Mouse (Mus musculus) liver, embryonic 14.5 days (tissue): ENCODE results near the gene Sco2. TPM values are rescaled to one million over a fixed set of nuclear protein-coding genes. Genes with fewer than 3 reads are reported as not detected.

Source experiments
- ATAC-seq: fragments of 200-750 bp; cut with Nextera tagmentation; 2 replicates; pipeline ENCODE4 v1.8.0; 2017; ENCODE audit warnings: moderate number of reproducible peaks, mild to moderate bottlenecking, moderate library complexity; ENCODE audit not compliant: insufficient read depth
- DNase-seq, 3 experiments: peaks; one replicate each; pipeline ENCODE4 v3.0.0-alpha.2; 2012 to 2013; ENCODE audit warnings: low read depth in 3 of 3, low spot score in 3 of 3
- H3K27ac ChIP-seq: fragments of 300-500 bp; sonication (generic); 2 replicates; pipeline ENCODE4 v1.5.1; 2014; ENCODE audit warnings: moderate library complexity, mild to moderate bottlenecking, control low read depth, inconsistent platforms
- H3K27me3 ChIP-seq: fragments of 300-500 bp; sonication (generic); 2 replicates; pipeline ENCODE4 v1.6.1; 2014; ENCODE audit warnings: mild to moderate bottlenecking, low read length, moderate library complexity; ENCODE audit not compliant: control insufficient read depth, insufficient read depth
- H3K36me3 ChIP-seq: fragments of 300-500 bp; sonication (generic); replicated peaks from 2 replicates; pipeline ENCODE4 v1.6.1; 2014; ENCODE audit warnings: low read depth; ENCODE audit not compliant: control insufficient read depth, insufficient read depth
- H3K4me1 ChIP-seq, 2 experiments: fragments of 200-500 bp in 1 of 2; fragments of 300-500 bp in 1 of 2; sonication (generic) in 1 of 2; replicated peaks; 2 replicates each; pipeline ENCODE4 v1.6.1; 2012 to 2014; ENCODE audit warnings: antibody characterized with exemption in 1 of 2, inconsistent platforms in 1 of 2, low read length in 1 of 2; ENCODE audit not compliant: control insufficient read depth in 2 of 2, insufficient read depth in 2 of 2
- H3K4me2 ChIP-seq: fragments of 300-500 bp; sonication (generic); 2 replicates; pipeline ENCODE4 v1.6.1; 2014; ENCODE audit warnings: low read depth, mild to moderate bottlenecking, control low read depth, moderate library complexity
- H3K4me3 ChIP-seq, 2 experiments: fragments of 200-500 bp in 1 of 2; fragments of 300-500 bp in 1 of 2; sonication (generic) in 1 of 2; 2 replicates each; pipeline ENCODE4 v1.5.1; 2012 to 2014; ENCODE audit warnings: low read depth in 2 of 2, low read length in 2 of 2, mild to moderate bottlenecking in 2 of 2, control low read depth in 1 of 2, inconsistent platforms in 1 of 2, moderate library complexity in 1 of 2; ENCODE audit not compliant: insufficient read depth in 1 of 2
- H3K9ac ChIP-seq: fragments of 300-500 bp; sonication (generic); replicated peaks from 2 replicates; pipeline ENCODE4 v1.6.1; 2014; ENCODE audit warnings: mild to moderate bottlenecking, control low read depth, moderate library complexity
- H3K9me3 ChIP-seq: fragments of 300-500 bp; sonication (generic); 2 replicates; pipeline ENCODE4 v1.6.1; 2016; ENCODE audit warnings: low read length, mixed read lengths; ENCODE audit not compliant: control insufficient read depth
- CTCF ChIP-seq: IDR thresholded peaks from 2 replicates; pipeline ENCODE4 v1.5.1; 2016; ENCODE audit warnings: antibody characterized with exemption, low read depth, control low read depth
- EP300 ChIP-seq: IDR thresholded peaks from 2 replicates; pipeline ENCODE4 v1.6.1; 2016; ENCODE audit warnings: antibody characterized with exemption, low read depth
- WGBS: fragments of 180-500 bp; shearing (Covaris S2); extraction: QIAGEN DNeasy Blood & Tissue Kit; methylation state at CpG from one replicate; pipeline ENCODE4 v1.1.7; 2014; ENCODE audit not compliant: insufficient replicate concordance; 5-methylcytosine and 5-hydroxymethylcytosine counted together
- polyA plus RNA-seq, 2 experiments: library from polyadenylated mRNA; depleted of rRNA in 1 of 2; stranded (reverse) in 1 of 2; unstranded in 1 of 2; fragments of >200 nt; fragmentation: Nextera tagmentation in 1 of 2; extraction: Ambion mirVana in 1 of 2; gene quantifications; 2 replicates each; pipeline versions ENCODE4 v1.2.1 to v1.2.3; 2012 to 2014

Gene Sco2
- polyA plus RNA-seq, 2 experiments, result 2.8 to 10.7 TPM

- no peaks in the 10 kb centered on the region for H3K27me3 ChIP-seq
- no peaks in the 10 kb centered on the region for H3K9me3 ChIP-seq
- 91% methylated on average over 16 of the region's 16 CpGs for WGBS
- H3K27ac ChIP-seq, result no peak overlapping the region
- no peak for ATAC-seq
- H3K4me1 ChIP-seq, result peaks cover 14 to 22% of the 10 kb centered on the region in 2 experiments
- H3K4me3 ChIP-seq, result peak overlapping the region in 1 of 2 experiments; percentile 80; a peak in 1 of 4 replicates
- peak overlapping the region; percentile 96; the same call in 1 of the 2 replicates for H3K9ac ChIP-seq
- TF ChIP-seq CTCF, result no peak
- no peak for TF ChIP-seq EP300
- peaks cover 29% of the 10 kb centered on the region for H3K36me3 ChIP-seq
- H3K4me2 ChIP-seq, result peak overlapping the region; percentile 77
- DNase-seq, result no peak
These were observed 19.8 kb downstream of the Sco2 start for GRCm38 (mm10) chr15:89353837-89354236.

- H3K9me3 ChIP-seq, result no peaks in the 10 kb centered on the region
- no peak for ATAC-seq
- H3K4me2 ChIP-seq, result no peak overlapping the region
- TF ChIP-seq EP300, result no peak
- TF ChIP-seq CTCF, result no peak
- no peak for DNase-seq
- 91% methylated on average over 12 of the region's 12 CpGs for WGBS
- H3K36me3 ChIP-seq, result peaks cover 23% of the 10 kb centered on the region
- H3K4me1 ChIP-seq, result peaks cover 9 to 14% of the 10 kb centered on the region in 2 experiments
- H3K27me3 ChIP-seq, result no peaks in the 10 kb centered on the region
- H3K4me3 ChIP-seq, result no peak overlapping the region
- H3K27ac ChIP-seq, result no peak overlapping the region
- H3K9ac ChIP-seq, result no peak overlapping the region
These were observed 20.9 kb downstream of the Sco2 start for GRCm38 (mm10) chr15:89352795-89353194.

DNA sequence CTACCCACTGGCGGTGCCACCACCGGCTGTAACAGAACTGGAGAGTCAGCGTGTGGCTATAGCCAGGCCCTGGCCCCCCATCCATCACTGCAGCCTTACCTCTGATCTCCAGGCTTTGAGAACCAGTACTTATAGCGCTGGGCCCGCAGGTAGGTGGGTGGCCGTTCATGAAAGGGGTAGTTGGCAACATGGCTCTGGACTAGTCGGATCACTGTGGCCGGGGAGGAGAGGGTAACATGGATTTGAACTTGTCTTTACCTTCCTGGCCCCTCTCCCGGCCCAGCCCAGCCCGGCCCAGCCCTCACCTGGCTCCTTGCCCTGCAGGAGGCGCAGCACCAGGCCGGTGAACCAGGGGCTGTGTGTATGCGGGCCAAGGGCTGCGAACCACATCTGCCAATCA lies 21.6 kb downstream of the Sco2 start:
- no peak for DNase-seq
- peaks cover 23% of the 10 kb centered on the region for H3K36me3 ChIP-seq
- peaks cover 7 to 8% of the 10 kb centered on the region in 2 experiments; a peak in 3 of 4 replicates for H3K4me1 ChIP-seq
- TF ChIP-seq CTCF, result no peak
- TF ChIP-seq EP300, result no peak
- H3K27ac ChIP-seq, result no peak overlapping the region
- H3K9ac ChIP-seq, result no peak overlapping the region
- H3K4me3 ChIP-seq, result no peak overlapping the region
- no peaks in the 10 kb centered on the region for H3K9me3 ChIP-seq
- ATAC-seq, result no peak
- H3K27me3 ChIP-seq, result no peaks in the 10 kb centered on the region
- WGBS, result 92% methylated on average over 14 of the region's 14 CpGs
- no peak overlapping the region for H3K4me2 ChIP-seq

DNA sequence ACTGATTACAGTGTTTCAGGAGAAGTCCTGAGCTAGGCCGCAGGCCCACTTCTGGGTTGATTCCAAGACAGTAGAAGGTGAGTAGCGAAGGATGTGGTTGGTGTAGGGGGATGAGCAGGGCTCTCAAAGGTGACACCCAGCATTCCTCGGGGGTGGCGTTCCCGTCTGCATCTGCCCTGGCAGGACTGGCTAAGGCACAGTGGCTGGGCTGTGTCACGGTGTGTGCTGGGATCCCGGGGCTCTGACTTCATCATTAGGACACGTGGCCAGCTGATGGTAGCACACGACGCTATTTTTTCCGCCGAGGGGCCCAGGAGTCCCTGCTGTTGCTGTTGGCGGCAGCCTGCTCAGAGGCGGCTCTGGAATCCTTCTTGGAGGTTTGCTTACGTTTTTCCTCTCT lies 22.3 kb downstream of the Sco2 start:
- no peak overlapping the region for H3K4me3 ChIP-seq
- H3K9me3 ChIP-seq, result no peaks in the 10 kb centered on the region
- no peak for ATAC-seq
- H3K27me3 ChIP-seq, result no peaks in the 10 kb centered on the region
- no peak overlapping the region for H3K4me2 ChIP-seq
- peaks cover 6 to 7% of the 10 kb centered on the region in 2 experiments; a peak in 3 of 4 replicates for H3K4me1 ChIP-seq
- 86% methylated on average over 15 of the region's 15 CpGs for WGBS
- peaks cover 23% of the 10 kb centered on the region for H3K36me3 ChIP-seq
- no peak for TF ChIP-seq EP300
- TF ChIP-seq CTCF, result no peak
- DNase-seq, result no peak
- H3K9ac ChIP-seq, result no peak overlapping the region
- H3K27ac ChIP-seq, result no peak overlapping the region

DNA sequence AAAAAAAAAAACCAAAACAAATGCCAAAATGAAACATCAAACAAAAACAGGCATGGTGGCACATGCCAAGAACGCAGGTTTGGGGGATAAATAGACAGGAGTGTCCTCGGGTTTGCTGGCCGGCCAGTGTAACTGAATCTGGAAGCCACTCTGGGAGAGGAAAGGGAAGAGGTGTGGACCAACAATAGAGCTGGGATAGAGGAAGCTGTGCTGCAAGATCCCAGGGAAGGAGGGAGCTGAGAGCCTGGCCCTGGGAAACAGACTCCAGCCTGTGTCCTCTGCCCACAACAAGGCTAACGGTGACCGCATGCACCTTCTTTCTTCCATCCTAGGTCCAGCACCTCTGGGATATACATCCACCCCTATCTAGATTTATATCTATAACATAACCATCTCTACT lies 23.2 kb downstream of the Sco2 start:
- Histone ChIP-seq H3K27me3 (no peaks in the 10 kb centered on the region), H3K4me3 (no peak overlapping the region), H3K4me2 (no peak overlapping the region), H3K36me3 (peaks cover 23% of the 10 kb centered on the region), H3K27ac (no peak overlapping the region), H3K4me1 (peaks cover 6 to 7% of the 10 kb centered on the region in 2 experiments; a peak in 3 of 4 replicates), H3K9ac (no peak overlapping the region), H3K9me3 (no peaks in the 10 kb centered on the region)
- DNase-seq (no peak), ATAC-seq (no peak)
- no peak for TF ChIP-seq EP300
- TF ChIP-seq CTCF, result no peak
- WGBS, result 70% methylated on average over 5 of the region's 5 CpGs
